Mouse (Mus musculus): ENCODE results near the gene Fam207a.

The Fam207a gene

GRCm38 (mm10) chr10:77515385-77516348, at the start of gene Fam207a:
Gene Fam207a, minus strand, starts transcription at chr10:77515785.
- DNase-seq (ENCODE audit: extremely low read depth, insufficient read length, low spot score): peak; percentile 97

GRCm38 (mm10) chr10:77565005-77565404, 49.4 kb upstream of the Fam207a start:
- no peak for DNase-seq (ENCODE audit: extremely low read depth, insufficient read length, low spot score)

GRCm38 (mm10) chr10:77561508-77561907, 45.9 kb upstream of the Fam207a start:
- DNase-seq (ENCODE audit: extremely low read depth, insufficient read length, low spot score): no peak

- no peak for DNase-seq (ENCODE audit: extremely low read depth, insufficient read length, low spot score)
Observed at GRCm38 (mm10) chr10:77560830-77561229, 45.2 kb upstream of the Fam207a start.

- DNase-seq (ENCODE audit: extremely low read depth, insufficient read length, low spot score): no peak
Observed at GRCm38 (mm10) chr10:77560090-77560489, 44.5 kb upstream of the Fam207a start.

- no peak for DNase-seq (ENCODE audit: extremely low read depth, insufficient read length, low spot score)
Observed at GRCm38 (mm10) chr10:77557641-77558040, 42.1 kb upstream of the Fam207a start.

- no peak for DNase-seq (ENCODE audit: extremely low read depth, insufficient read length, low spot score)
Observed at GRCm38 (mm10) chr10:77556631-77557030, 41.0 kb upstream of the Fam207a start.

GRCm38 (mm10) chr10:77554918-77555317, 39.3 kb upstream of the Fam207a start:
- DNase-seq (ENCODE audit: extremely low read depth, insufficient read length, low spot score): no peak

GRCm38 (mm10) chr10:77553285-77553684, 37.7 kb upstream of the Fam207a start:
- DNase-seq (ENCODE audit: extremely low read depth, insufficient read length, low spot score): no peak

GRCm38 (mm10) chr10:77552162-77552561, 36.6 kb upstream of the Fam207a start:
- DNase-seq (ENCODE audit: extremely low read depth, insufficient read length, low spot score): no peak

- DNase-seq (ENCODE audit: extremely low read depth, insufficient read length, low spot score): no peak
Observed at GRCm38 (mm10) chr10:77550874-77551273, 35.3 kb upstream of the Fam207a start.

- no peak for DNase-seq (ENCODE audit: extremely low read depth, insufficient read length, low spot score)
Observed at GRCm38 (mm10) chr10:77548576-77548975, 33.0 kb upstream of the Fam207a start.

GRCm38 (mm10) chr10:77544916-77545315, 29.3 kb upstream of the Fam207a start:
- DNase-seq (ENCODE audit: extremely low read depth, insufficient read length, low spot score): peak; percentile 73

GRCm38 (mm10) chr10:77543226-77543625, 27.6 kb upstream of the Fam207a start:
- DNase-seq (ENCODE audit: extremely low read depth, insufficient read length, low spot score): no peak

GRCm38 (mm10) chr10:77541864-77542666, 26.5 kb upstream of the Fam207a start:
- DNase-seq (ENCODE audit: extremely low read depth, insufficient read length, low spot score): peak; percentile 49

GRCm38 (mm10) chr10:77540576-77541102, 25.1 kb upstream of the Fam207a start:
- no peak for DNase-seq (ENCODE audit: extremely low read depth, insufficient read length, low spot score)

GRCm38 (mm10) chr10:77539320-77539945, 23.8 kb upstream of the Fam207a start:
- no peak for DNase-seq (ENCODE audit: extremely low read depth, insufficient read length, low spot score)

GRCm38 (mm10) chr10:77537215-77538209, 21.9 kb upstream of the Fam207a start:
- no peak for DNase-seq (ENCODE audit: extremely low read depth, insufficient read length, low spot score)

- DNase-seq (ENCODE audit: extremely low read depth, insufficient read length, low spot score): no peak
Observed at GRCm38 (mm10) chr10:77536727-77537126, 21.1 kb upstream of the Fam207a start.

- no peak for DNase-seq (ENCODE audit: extremely low read depth, insufficient read length, low spot score)
Observed at GRCm38 (mm10) chr10:77532020-77532413, 16.4 kb upstream of the Fam207a start.

Measured in 3134 (cell line).